Mouse (Mus musculus): ENCODE data around the gene Tekt3. TPM values are rescaled to one million over a fixed set of nuclear protein-coding genes. Genes with fewer than 3 reads are reported as not detected.

Tekt3 gene
- polyA plus RNA-seq, 1 experiment from 2014 or later = not detected

DNA sequence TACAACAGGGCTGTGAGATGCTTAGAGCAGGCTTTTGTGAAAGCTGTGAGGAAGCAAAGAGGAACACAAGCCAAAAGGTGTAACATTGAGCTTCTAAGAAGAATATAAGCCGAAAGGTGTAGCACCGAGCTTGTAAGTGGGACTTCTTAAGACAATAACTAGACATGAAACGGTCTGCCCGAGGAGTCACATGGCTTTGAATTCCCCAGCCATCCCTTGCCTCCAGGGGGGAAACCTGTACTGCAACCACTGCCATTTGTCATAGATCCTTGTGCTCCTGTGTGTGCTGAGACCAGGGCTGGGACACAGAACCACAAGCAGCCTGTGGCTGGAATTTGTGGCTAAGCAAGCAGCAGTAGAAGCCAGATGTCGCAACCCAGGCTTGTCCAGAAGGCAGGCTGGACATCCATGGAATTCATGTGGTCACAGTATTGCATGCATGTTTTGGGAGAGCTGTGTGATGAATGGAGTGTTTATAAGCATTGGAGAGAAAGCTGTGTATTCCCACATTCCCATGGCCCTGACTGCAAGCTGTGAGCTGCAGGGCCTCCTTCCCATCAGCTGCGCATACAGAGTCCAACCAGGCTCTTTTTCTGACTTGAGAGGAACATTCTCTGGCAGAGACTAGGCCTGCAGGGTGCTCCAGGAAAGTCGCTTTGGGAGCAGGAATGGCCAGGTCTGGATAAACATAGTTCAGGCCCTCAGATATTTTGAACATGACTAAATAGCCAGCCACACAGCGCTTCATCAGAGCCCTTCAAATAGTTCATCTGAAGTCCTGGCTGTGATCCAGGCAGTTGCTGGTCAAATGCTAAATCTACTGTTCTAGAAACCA, 53.6 kb downstream of the Tekt3 start:
- Histone ChIP-seq H3K4me1 (no peaks in the 10 kb centered on the region), H3K9me3 (replicated peaks) (no peaks in the 10 kb centered on the region), H3K9ac (no peak overlapping the region), H3K27me3 (no peaks in the 10 kb centered on the region), H3K36me3 (ENCODE audit: poor library complexity, severe bottlenecking) (no peaks in the 10 kb centered on the region), H3K4me3 (no peak overlapping the region), H3K27ac (no peak overlapping the region), H3K4me2 (no peak overlapping the region)
- WGBS = 91% methylated on average over 8 of the region's 8 CpGs
- no peak for ATAC-seq

DNA sequence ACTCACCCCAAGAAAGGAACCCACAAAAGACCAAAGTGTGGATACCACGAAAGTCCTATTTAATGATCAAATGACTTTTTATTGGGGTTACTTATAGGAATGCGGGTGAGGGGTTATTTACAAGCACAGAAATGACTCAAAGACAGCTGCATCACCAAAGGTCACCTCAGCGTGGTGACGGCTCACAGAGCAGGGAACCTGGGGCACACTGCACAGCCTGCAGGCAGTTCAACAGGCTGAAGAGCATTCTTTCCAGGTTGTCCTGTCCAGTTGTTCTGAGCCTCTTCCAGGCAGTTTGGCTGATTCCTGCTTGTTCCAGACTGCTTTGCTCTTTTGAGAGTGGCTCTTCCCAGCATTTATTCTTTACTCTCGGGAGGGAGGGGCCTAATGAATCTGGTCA, 55.2 kb downstream of the Tekt3 start:
- WGBS = 96% methylated on average over 5 of the region's 5 CpGs
- Histone ChIP-seq H3K4me2 (no peak overlapping the region), H3K4me3 (no peak overlapping the region), H3K9me3 (replicated peaks) (no peaks in the 10 kb centered on the region), H3K36me3 (ENCODE audit: poor library complexity, severe bottlenecking) (no peaks in the 10 kb centered on the region), H3K27ac (no peak overlapping the region), H3K9ac (no peak overlapping the region), H3K27me3 (no peaks in the 10 kb centered on the region), H3K4me1 (no peaks in the 10 kb centered on the region)
- no peak for ATAC-seq

DNA sequence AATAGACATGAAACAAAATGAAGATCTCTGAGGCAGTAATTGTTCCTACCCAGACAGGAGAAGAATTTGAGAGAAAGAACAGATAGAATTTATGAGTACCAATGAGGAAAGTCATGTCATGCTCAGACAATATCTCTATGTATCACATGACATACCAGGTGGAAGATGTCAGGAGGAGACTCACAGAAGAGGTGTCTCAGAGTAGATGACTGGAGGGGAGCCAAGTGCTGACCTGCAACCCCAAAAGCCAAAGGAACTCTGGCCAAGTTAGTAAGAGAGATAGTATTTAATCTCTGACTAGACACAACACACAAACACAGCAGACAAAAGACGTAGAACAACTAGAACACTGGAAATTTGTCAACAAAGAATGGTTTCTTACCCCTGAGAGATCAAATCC, 55.8 kb downstream of the Tekt3 start:
- Histone ChIP-seq H3K4me1 (no peaks in the 10 kb centered on the region), H3K27me3 (no peaks in the 10 kb centered on the region), H3K9me3 (replicated peaks) (no peaks in the 10 kb centered on the region), H3K4me2 (no peak overlapping the region), H3K9ac (no peak overlapping the region), H3K27ac (no peak overlapping the region), H3K36me3 (ENCODE audit: poor library complexity, severe bottlenecking) (no peaks in the 10 kb centered on the region), H3K4me3 (no peak overlapping the region)
- no peak for ATAC-seq
- WGBS = 89% methylated on average over 1 of the region's 1 CpGs

DNA sequence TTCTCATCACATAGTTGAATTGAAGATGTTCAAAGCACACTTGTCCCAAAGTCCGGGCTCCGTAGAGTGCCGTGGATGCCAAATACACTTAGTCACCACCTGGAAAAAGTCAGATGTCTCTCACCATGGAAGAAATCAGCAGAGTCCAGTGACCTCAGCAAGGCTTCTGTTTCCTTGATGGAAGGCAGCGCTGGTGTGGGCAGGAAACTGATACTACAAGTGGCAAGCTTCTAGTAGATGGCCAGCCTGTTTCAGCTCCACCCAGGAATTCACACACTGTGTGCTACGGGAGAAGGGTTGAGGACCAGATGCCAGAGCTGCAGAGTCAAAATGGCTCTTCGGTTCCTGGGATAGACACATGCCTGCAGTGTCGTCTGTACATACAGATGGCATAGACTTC, 58.3 kb downstream of the Tekt3 start:
- no peak overlapping the region for H3K4me2 ChIP-seq
- no peak overlapping the region for H3K27ac ChIP-seq
- H3K4me1 ChIP-seq = no peaks in the 10 kb centered on the region
- H3K27me3 ChIP-seq = no peaks in the 10 kb centered on the region
- WGBS = 96% methylated on average over 7 of the region's 7 CpGs
- no peak for ATAC-seq
- no peak overlapping the region for H3K4me3 ChIP-seq
- no peaks in the 10 kb centered on the region for H3K9me3 ChIP-seq (replicated peaks)
- H3K9ac ChIP-seq = no peak overlapping the region
- H3K36me3 ChIP-seq (ENCODE audit: poor library complexity, severe bottlenecking) = no peaks in the 10 kb centered on the region

DNA sequence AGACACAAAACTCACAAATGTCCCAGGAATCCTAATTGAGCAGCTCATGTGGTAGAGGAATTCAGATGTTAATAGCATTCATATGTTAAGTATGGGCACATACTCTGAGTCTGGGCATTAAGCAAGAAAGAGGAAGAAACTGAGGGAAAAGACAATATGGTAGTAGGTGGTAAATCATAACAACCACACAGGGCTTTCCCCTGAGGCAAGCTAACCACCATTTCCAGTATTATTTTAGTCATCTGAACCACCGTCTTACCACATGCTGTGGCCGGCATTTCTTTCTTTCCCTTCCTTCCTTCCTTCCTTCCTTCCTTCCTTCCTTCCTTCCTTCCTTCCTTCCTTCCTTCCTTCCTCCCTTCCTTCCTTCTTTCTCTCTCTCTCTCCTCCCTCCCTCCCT, 60.8 kb downstream of the Tekt3 start:
- H3K27me3 ChIP-seq = no peaks in the 10 kb centered on the region
- WGBS = 77% methylated on average over 2 of the region's 2 CpGs

DNA sequence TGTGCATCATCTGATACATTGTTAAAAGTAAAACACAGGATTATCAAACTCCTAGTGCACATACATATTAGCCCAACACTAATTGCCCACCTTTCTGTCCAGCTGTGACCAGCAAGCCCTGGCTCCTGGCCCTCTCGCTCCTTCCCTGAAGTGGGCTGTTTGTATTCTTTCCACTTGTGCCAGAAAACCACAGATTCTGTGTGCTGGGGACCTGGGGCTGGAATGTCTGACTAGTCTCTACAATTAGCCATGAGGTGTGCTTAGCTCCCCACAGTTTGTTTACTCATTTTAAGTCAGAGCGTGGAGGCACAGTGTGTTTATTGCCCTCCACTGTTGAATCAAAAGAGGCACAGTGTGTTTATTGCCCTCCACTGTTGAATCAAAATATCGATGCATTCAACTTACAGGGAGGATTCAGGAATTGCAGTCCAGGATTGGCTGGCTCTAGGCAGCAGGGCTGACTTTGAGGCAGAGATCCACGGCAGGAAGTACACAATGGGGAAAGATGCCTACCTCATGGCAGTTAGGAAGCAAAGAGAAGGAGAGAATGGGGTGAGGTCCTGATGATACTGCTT, 61.4 kb downstream of the Tekt3 start:
- no peak overlapping the region for H3K4me3 ChIP-seq
- H3K36me3 ChIP-seq (ENCODE audit: poor library complexity, severe bottlenecking) = no peaks in the 10 kb centered on the region
- no peaks in the 10 kb centered on the region for H3K4me1 ChIP-seq
- no peak overlapping the region for H3K9ac ChIP-seq
- H3K9me3 ChIP-seq (replicated peaks) = no peaks in the 10 kb centered on the region
- no peak for ATAC-seq
- WGBS = 63% methylated on average over 4 of the region's 4 CpGs
- no peak overlapping the region for H3K4me2 ChIP-seq
- no peak overlapping the region for H3K27ac ChIP-seq
- 0 out of 2 replicates have a peak, but pooled peaks cover 2% of the 10 kb centered on the region for H3K27me3 ChIP-seq

More for the DNA sequence above, 60.8 kb downstream of the Tekt3 start:
- Histone ChIP-seq H3K4me1 (no peaks in the 10 kb centered on the region), H3K4me3 (no peak overlapping the region), H3K9ac (no peak overlapping the region), H3K36me3 (ENCODE audit: poor library complexity, severe bottlenecking) (no peaks in the 10 kb centered on the region), H3K27ac (no peak overlapping the region), H3K9me3 (replicated peaks) (no peaks in the 10 kb centered on the region), H3K4me2 (no peak overlapping the region)
- ATAC-seq = no peak

DNA sequence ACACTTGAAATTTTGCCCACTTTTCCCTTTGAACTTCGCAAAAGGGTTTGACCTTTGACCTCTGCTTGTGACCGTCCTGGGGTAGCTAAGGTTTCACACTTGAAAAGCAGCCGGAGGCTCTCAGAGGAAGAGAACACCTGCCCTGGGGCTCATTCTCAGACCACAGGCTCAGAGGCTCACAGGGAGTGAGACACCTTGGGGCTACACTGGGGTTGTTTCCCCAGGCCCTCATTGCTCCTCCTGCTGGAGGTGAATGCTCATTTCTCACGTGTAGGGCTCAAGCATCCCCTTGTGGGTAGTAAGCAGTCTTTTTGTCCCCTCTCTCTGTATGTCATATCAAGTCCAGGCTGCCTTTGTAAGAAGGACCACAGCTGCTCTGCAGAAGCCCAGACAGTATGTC, 62.9 kb downstream of the Tekt3 start:
- Histone ChIP-seq H3K9me3 (replicated peaks) (no peaks in the 10 kb centered on the region), H3K27ac (no peak overlapping the region), H3K36me3 (ENCODE audit: poor library complexity, severe bottlenecking) (no peaks in the 10 kb centered on the region), H3K27me3 (peaks cover 16% of the 10 kb centered on the region), H3K9ac (no peak overlapping the region), H3K4me1 (no peaks in the 10 kb centered on the region), H3K4me2 (no peak overlapping the region), H3K4me3 (no peak overlapping the region)
- no peak for ATAC-seq
- WGBS = 10% methylated on average over 4 of the region's 4 CpGs

DNA sequence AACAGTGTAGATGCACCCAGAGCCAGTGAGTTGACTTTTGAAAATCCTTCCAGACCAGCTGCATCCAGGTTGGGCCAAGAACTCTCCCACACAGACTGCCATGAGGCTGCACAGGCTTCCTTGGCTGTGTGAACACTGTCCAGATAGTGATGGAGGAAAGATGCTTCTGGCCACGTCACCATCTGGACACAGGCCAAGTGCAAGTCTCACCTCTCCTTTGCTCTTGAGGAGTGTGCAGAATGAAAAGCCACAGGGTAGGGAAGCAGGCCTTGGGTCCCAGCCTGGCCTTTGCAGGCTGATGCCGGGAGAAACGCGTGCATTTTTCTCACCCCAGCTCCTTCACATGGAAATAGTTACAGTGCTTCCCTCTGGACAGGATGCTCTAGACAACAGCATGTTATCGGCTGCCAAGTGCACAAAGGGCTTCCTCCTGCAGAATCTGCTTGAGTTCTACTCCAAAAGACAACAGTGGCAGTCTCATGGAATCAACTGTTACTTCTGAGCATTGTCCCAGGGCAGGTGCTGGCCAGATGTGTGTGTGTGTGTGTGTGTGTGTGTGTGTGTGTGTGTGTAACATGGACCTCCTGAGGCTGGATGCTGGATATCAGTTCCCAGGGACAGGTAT, 64.5 kb downstream of the Tekt3 start:
- Histone ChIP-seq H3K4me1 (peaks cover 6% of the 10 kb centered on the region; the same call in 1 of the 2 replicates), H3K9me3 (replicated peaks) (no peaks in the 10 kb centered on the region), H3K27me3 (peaks cover 33% of the 10 kb centered on the region), H3K4me3 (no peak overlapping the region), H3K9ac (no peak overlapping the region), H3K36me3 (ENCODE audit: poor library complexity, severe bottlenecking) (no peaks in the 10 kb centered on the region), H3K27ac (no peak overlapping the region), H3K4me2 (no peak overlapping the region)
- WGBS = 77% methylated on average over 5 of the region's 5 CpGs
- ATAC-seq = no peak

DNA sequence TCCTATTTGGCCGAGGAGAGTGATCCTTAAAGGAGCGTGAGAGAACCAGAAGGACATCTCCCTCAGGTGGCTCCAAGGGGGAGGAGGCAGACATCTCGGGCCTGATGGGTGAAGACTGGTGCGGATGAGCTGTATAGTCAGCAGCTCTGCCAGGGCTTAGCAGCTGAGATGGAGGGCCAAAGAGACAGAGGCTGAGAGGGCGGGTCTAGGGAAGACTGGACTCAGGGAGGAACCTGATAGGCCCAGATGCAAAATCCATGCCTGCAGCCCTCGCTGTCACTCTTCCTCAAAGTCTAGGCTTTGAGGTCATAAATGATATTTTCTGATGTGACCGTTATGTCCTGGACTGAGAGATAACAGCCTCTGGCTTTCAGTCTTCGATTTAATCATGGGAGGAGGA, 65.5 kb downstream of the Tekt3 start:
- no peak overlapping the region for H3K27ac ChIP-seq

DNA sequence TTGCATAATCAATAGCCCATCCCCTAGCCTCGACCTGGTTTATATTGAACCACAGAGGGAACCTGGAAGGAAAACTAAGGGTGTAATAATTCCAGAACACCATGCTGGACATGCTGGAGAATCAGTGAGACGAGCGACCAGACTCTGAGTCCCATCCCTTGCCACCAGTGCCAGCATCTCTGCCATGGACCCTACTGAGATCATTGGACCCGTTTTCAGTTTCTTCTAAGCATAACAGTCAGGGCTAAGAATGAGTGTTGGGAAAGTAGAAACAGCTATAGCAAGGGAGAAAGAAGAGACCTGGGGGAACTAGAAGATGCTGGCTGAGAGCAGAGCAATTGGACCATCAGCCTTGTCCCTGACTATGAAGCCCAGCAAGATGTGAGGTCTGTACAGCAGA, 66.1 kb downstream of the Tekt3 start:
- Histone ChIP-seq H3K4me2 (no peak overlapping the region), H3K4me3 (no peak overlapping the region), H3K9ac (no peak overlapping the region), H3K27ac (no peak overlapping the region), H3K9me3 (replicated peaks) (no peaks in the 10 kb centered on the region), H3K4me1 (peaks cover 22% of the 10 kb centered on the region), H3K27me3 (peaks cover 48% of the 10 kb centered on the region), H3K36me3 (ENCODE audit: poor library complexity, severe bottlenecking) (no peaks in the 10 kb centered on the region)
- 84% methylated on average over 4 of the region's 4 CpGs for WGBS
- no peak for ATAC-seq

More for the DNA sequence above, 65.5 kb downstream of the Tekt3 start:
- H3K9me3 ChIP-seq (replicated peaks) = no peaks in the 10 kb centered on the region
- no peaks in the 10 kb centered on the region for H3K36me3 ChIP-seq (ENCODE audit: poor library complexity, severe bottlenecking)
- H3K27me3 ChIP-seq = peaks cover 43% of the 10 kb centered on the region
- no peak overlapping the region for H3K4me3 ChIP-seq
- no peak overlapping the region for H3K4me2 ChIP-seq
- no peak for ATAC-seq
- H3K4me1 ChIP-seq = peaks cover 17% of the 10 kb centered on the region
- H3K9ac ChIP-seq = no peak overlapping the region
- 86% methylated on average over 8 of the region's 8 CpGs for WGBS

DNA sequence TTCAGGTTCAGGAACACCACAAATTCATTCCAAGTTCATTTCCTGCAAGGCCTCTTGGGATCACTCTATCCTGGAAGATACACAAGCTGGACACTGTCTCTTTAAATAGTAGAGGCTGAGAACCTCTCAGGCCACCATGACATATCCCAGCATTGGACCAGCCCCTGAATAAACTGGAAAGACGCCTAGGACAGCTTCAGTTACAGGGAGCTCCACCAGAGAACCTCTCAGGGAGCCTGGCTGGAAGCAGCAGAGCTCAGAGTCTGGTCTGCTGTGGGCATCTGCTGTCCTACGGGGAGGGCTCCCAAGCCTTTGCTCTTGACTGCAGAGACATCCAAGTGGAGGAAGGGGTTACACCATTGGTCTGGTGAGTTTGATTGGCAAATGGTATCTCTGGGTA, 67.3 kb downstream of the Tekt3 start, which contains the start of gene Pmp22:
TSS of gene Pmp22 (plus strand) at position 199 of the 400 bp plus-strand sequence.
- WGBS = 79% methylated on average over 2 of the region's 2 CpGs
- H3K27me3 ChIP-seq = peaks cover 61% of the 10 kb centered on the region
- no peak within 1 kb of the TSS for H3K4me3 ChIP-seq
- no peak within 1 kb of the TSS for H3K4me2 ChIP-seq
- no peak within 1 kb of the TSS for H3K9ac ChIP-seq
- no peak for ATAC-seq
- no peaks in the 10 kb centered on the region for H3K36me3 ChIP-seq (ENCODE audit: poor library complexity, severe bottlenecking)
- peaks cover 31% of the 10 kb centered on the region for H3K4me1 ChIP-seq
- no peaks in the 10 kb centered on the region for H3K9me3 ChIP-seq (replicated peaks)
- H3K27ac ChIP-seq = no peak within 1 kb of the TSS

DNA sequence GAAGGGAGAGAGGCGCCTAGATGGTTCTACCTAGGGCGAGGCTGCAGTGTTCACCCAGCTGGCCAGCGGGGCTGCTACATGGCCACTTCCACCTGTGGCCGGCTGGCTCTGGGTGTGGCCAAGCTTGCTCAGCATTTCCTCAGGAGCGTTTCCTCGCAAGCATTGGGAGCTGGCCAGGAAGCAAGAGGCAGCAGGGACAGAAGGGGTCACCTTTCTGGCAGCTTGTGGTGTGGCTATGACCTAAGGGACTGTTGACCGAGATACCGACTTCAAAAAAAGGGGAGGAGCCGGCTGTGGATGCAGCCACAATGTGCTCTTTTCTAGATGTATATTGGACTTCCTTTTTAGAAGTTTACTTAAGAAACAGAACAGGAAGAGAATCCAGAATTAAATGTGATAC, 67.9 kb downstream of the Tekt3 start:
- no peak for ATAC-seq
- Histone ChIP-seq H3K36me3 (ENCODE audit: poor library complexity, severe bottlenecking) (no peaks in the 10 kb centered on the region), H3K9ac (no peak overlapping the region), H3K4me2 (no peak overlapping the region), H3K4me3 (no peak overlapping the region), H3K27me3 (peaks cover 67% of the 10 kb centered on the region), H3K4me1 (peaks cover 31% of the 10 kb centered on the region), H3K9me3 (replicated peaks) (no peaks in the 10 kb centered on the region), H3K27ac (no peak overlapping the region)
- WGBS = 60% methylated on average over 9 of the region's 9 CpGs

Measured in forebrain, embryonic 13.5 days (tissue).